ENCODE assay signal across 26 mouse cellular contexts in genomic region chr3:81379362-81379761, GRCm38 (mm10).
DNase-seq lines count a peak whose midpoint lies in the region; ATAC-seq and TF ChIP-seq lines count a peak whose summit lies in the region.
"Had no signal": no experiment of that assay in that cellular context is flagged by ENCODE, and none has a peak within 500 bp of the region (broad histone marks: within the 10 kb centered on the region; RNA-seq: fewer than 3 reads in every experiment).

No protein-coding gene starts in this region.

- no peaks in the 10 kb centered on the region for H3K36me3 ChIP-seq in kidney, embryonic 15.5 days
- no peaks in the 10 kb centered on the region for H3K36me3 ChIP-seq in kidney, postnatal 0 days (ENCODE audit: insufficient read depth, low read length)
- H3K36me3 ChIP-seq: embryonic facial prominence, embryonic 10.5 days; embryonic facial prominence, embryonic 12.5 days; forebrain, embryonic 15.5 days; G1E had no signal

- H3K9ac ChIP-seq in kidney, embryonic 15.5 days: no peak overlapping the region
- no peak overlapping the region for H3K9ac ChIP-seq in kidney, postnatal 0 days (ENCODE audit: low read depth, low read length)
- H3K9ac ChIP-seq: embryonic facial prominence, embryonic 12.5 days; forebrain, embryonic 13.5 days; forebrain, embryonic 15.5 days; forebrain, postnatal 0 days had no signal

- TF ChIP-seq CTCF in kidney, postnatal 0 days (IDR thresholded peaks at IDR 0.05; ENCODE audit: low read depth): no peak

- no peaks in the 10 kb centered on the region for H3K4me1 ChIP-seq in kidney, embryonic 15.5 days
- no peaks in the 10 kb centered on the region for H3K4me1 ChIP-seq in kidney, postnatal 0 days (replicated peaks; ENCODE audit: insufficient read depth, low read length)
- H3K4me1 ChIP-seq: embryonic facial prominence, embryonic 12.5 days; forebrain, embryonic 13.5 days; forebrain, embryonic 15.5 days had no signal

- 27% methylated on average over 1 of the region's 1 CpGs for WGBS in kidney, embryonic 15.5 days
- WGBS in kidney, postnatal 0 days: 27% methylated on average over 1 of the region's 1 CpGs

- H3K27ac ChIP-seq in kidney, embryonic 15.5 days: 0 out of 2 replicates have a peak overlapping the region, but pooled peaks have one; percentile 27
- H3K27ac ChIP-seq in kidney, postnatal 0 days: no peak overlapping the region
- H3K27ac ChIP-seq: embryonic facial prominence, embryonic 10.5 days; embryonic facial prominence, embryonic 12.5 days; forebrain, embryonic 13.5 days; forebrain, embryonic 15.5 days had no signal

- H3K27me3 ChIP-seq in kidney, embryonic 15.5 days: no peaks in the 10 kb centered on the region
- H3K27me3 ChIP-seq in kidney, postnatal 0 days (ENCODE audit: insufficient read depth, low read length): no peaks in the 10 kb centered on the region
- H3K27me3 ChIP-seq: CH12.LX; embryonic facial prominence, embryonic 12.5 days; forebrain, embryonic 13.5 days; forebrain, embryonic 15.5 days; Patski had no signal

- H3K4me2 ChIP-seq in kidney, embryonic 15.5 days: no peak overlapping the region
- H3K4me2 ChIP-seq in kidney, postnatal 0 days (ENCODE audit: low read length): no peak overlapping the region
- H3K4me2 ChIP-seq: embryonic facial prominence, embryonic 12.5 days; forebrain, embryonic 13.5 days; forebrain, embryonic 15.5 days had no signal

- peak; percentile 12 for DNase-seq in embryo, embryonic 10 days (ENCODE audit: low spot score)
- no peak for DNase-seq in embryo, embryonic 9.5 days (ENCODE audit: extremely low spot score)
- DNase-seq in kidney, postnatal 36 days: no peak
- DNase-seq in kidney, postnatal 0 days (ENCODE audit: low spot score): peak; percentile 81
- DNase-seq in kidney, adult 9 months: no peak
- DNase-seq: adrenal gland, adult 8-10 months; adrenal gland, postnatal 14 days; adrenal gland, postnatal 36 days; B cell, adult 2 months; cerebellum, adult 11-12 months; cerebellum, adult 2 months; cerebellum, adult 9-10 months; cerebellum, postnatal 10 days; cerebellum, postnatal 25 days; embryo, embryonic 11 days; forebrain, postnatal 0 days had no signal

- peak; percentile 93 for ATAC-seq in kidney, embryonic 15.5 days (replicated peaks; ENCODE audit: low FRiP score)
- peak; percentile 79 for ATAC-seq in kidney, postnatal 0 days (replicated peaks; ENCODE audit: low FRiP score, low read depth)
- ATAC-seq: activated CD4-positive, CD25-positive, alpha-beta regulatory T cell, adult 4 months; CD4-positive, CD25-positive, alpha-beta regulatory T cell, adult 4 months; forebrain, embryonic 13.5 days; forebrain, embryonic 15.5 days; forebrain, postnatal 0 days; Patski had no signal

- no peaks in the 10 kb centered on the region for H3K9me3 ChIP-seq in kidney, embryonic 15.5 days (replicated peaks)
- no peaks in the 10 kb centered on the region for H3K9me3 ChIP-seq in kidney, postnatal 0 days (replicated peaks; ENCODE audit: low read length)
- H3K9me3 ChIP-seq: embryonic facial prominence, embryonic 10.5 days; embryonic facial prominence, embryonic 12.5 days; forebrain, embryonic 13.5 days; forebrain, embryonic 15.5 days had no signal

- H3K4me3 ChIP-seq in kidney, embryonic 15.5 days (replicated peaks): no peak overlapping the region
- H3K4me3 ChIP-seq in kidney, postnatal 0 days (replicated peaks; ENCODE audit: low read depth, low read length): no peak overlapping the region
- H3K4me3 ChIP-seq: embryonic facial prominence, embryonic 10.5 days; embryonic facial prominence, embryonic 12.5 days; forebrain, embryonic 13.5 days; forebrain, embryonic 15.5 days had no signal

Comparison
In these comparisons a context has a peak if more than half of its experiments do, and no peak if none do; other contexts are left out.
1. DNase-seq: peak in embryo, embryonic 10 days (single experiment) and kidney, postnatal 0 days (single experiment); none in embryo, embryonic 9.5 days (single experiment), kidney, postnatal 36 days (0 of 2) and kidney, adult 9 months (single experiment).